Mouse (Mus musculus): Measurements from ENCODE around the gene Dlg2.
A peak's percentile ranks its signal among the peaks of the same experiment; 100 is the strongest.

The Dlg2 gene

GRCm38 (mm10) chr7:92047271-92047670 lies 1570.8 kb downstream of the Dlg2 start:
- no peak for DNase-seq (ENCODE audit: inconsistent ontology term)

GRCm38 (mm10) chr7:92048876-92049275 lies 1572.4 kb downstream of the Dlg2 start:
- DNase-seq (ENCODE audit: inconsistent ontology term) = no peak

GRCm38 (mm10) chr7:92066851-92067250 lies 1590.4 kb downstream of the Dlg2 start:
- DNase-seq (ENCODE audit: inconsistent ontology term) = peak; percentile 62

GRCm38 (mm10) chr7:92087429-92087828 lies 1611.0 kb downstream of the Dlg2 start:
- DNase-seq (ENCODE audit: inconsistent ontology term) = no peak

DNA sequence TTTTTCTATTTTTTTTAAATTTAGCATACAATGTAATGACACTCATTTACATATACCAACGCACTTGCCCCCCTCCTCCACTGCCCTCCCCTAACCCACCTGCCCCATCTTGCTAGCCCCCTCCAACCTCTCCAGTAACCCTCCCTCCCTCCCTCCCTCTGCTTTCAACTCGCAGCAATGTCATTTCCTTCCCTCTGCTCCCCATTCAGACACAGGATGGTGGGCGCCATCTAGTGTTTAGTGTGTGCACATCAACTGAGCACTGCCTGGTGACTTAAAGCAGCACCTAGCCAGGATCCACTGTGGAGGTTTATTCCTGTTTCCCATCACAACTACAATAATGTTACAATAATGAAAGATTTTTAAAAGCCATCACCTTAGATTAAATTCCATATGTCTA lies 1617.4 kb downstream of the Dlg2 start:
- DNase-seq (ENCODE audit: inconsistent ontology term) = peak; percentile 38

- DNase-seq (ENCODE audit: inconsistent ontology term) = no peak
Measured at GRCm38 (mm10) chr7:92095198-92095597, 1618.7 kb downstream of the Dlg2 start.

DNA sequence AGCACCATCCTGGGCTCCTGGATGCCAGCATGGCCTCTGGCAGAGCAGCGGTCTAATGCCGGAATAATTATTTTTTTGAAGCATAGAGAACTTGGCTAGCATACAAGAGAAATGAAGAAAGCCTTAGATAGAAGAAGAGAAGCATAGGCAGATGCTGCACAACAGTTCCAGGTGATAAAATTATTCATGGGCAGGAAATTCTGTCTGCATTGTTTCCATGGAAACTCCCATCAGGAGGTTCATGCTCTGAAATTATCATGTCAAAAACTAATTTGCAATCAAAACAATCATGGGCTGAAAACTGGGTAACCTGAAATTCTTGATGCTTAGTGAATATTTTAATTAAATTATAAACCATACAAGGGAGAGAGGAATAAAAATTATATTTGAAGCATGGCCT lies 1624.4 kb downstream of the Dlg2 start:
- no peak for DNase-seq (ENCODE audit: inconsistent ontology term)

- peak; percentile 31 for DNase-seq (ENCODE audit: inconsistent ontology term)
Measured at GRCm38 (mm10) chr7:92102892-92103543, 1626.5 kb downstream of the Dlg2 start.

DNA sequence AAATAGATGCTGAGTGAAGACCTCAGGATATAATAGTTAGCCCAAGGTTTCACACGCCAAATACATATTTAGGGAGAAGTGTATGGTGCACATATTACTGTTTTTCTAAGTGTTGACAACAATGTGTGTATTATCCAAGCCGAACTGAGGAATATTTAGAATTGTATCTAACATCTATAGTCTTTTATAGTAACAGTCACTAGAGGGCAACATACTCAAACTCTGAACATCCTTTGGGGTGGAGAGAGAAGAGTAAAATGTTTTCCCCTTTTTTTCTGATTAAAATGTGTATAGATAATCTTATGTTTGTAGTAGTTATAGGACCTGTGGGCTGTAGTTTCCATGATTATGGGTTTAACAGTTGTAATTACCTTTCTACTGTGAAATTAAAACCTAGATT lies 1629.0 kb downstream of the Dlg2 start:
- peak; percentile 30 for DNase-seq (ENCODE audit: inconsistent ontology term)

- no peak for DNase-seq (ENCODE audit: inconsistent ontology term)
Measured at GRCm38 (mm10) chr7:92105956-92106355, 1629.5 kb downstream of the Dlg2 start.

GRCm38 (mm10) chr7:92113065-92113464 lies 1636.6 kb downstream of the Dlg2 start:
- DNase-seq (ENCODE audit: inconsistent ontology term) = no peak

DNA sequence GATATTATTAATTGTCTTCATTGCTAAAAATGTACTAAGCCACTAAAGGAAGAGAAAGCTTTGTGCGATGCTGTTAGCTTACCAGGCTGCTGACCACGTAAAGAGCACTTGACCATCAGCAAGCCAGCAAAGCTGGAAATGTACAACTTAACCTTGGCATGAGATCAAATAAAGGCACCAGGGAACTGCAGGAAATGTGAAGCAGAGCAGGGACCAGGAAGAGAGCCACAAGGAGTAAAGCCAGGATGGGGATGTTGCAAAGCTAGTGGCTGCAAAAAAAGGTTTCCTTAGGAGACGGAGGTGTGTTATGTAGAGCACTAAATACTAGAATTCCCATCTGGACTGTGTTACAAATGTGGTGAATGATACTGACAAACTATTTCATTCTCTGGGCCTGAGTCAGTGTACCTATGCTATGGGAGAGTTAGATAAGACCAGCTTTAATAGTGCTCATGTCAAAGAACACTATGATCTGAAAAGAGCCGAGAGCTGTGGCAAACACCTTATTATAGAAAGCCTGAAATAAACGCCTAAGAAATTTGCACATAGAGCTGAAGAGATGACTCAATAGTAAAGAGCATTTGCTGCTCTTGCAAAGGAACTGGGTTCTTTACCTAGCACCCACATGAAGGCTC lies 1638.9 kb downstream of the Dlg2 start:
- DNase-seq (ENCODE audit: inconsistent ontology term) = no peak

GRCm38 (mm10) chr7:92123276-92123675 lies 1646.8 kb downstream of the Dlg2 start:
- DNase-seq (ENCODE audit: inconsistent ontology term) = peak; percentile 70

- peak; percentile 64 for DNase-seq (ENCODE audit: inconsistent ontology term)
Measured at GRCm38 (mm10) chr7:92125886-92126285, 1649.4 kb downstream of the Dlg2 start.

DNA sequence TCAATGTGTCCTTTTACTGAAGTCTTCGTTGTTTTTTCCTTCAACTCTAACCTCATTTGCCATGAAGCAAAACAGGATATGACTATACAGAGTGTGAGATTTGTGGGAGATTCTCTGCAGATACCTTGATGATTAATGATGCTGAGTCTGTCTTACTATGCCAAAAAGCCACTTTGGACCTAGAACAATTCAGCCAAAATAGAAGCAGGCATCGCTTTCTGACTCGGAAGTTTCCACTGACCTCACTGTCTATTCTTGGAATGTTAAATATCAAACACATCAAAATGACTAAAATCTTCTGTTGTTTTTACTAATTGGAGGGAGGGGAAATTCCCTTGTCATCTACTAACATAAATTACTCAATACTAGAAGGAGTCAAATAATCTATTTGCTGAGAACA lies 1657.8 kb downstream of the Dlg2 start:
- DNase-seq (ENCODE audit: inconsistent ontology term) = peak; percentile 53

- DNase-seq (ENCODE audit: inconsistent ontology term) = no peak
Measured at GRCm38 (mm10) chr7:92135624-92136023, 1659.2 kb downstream of the Dlg2 start.

- no peak for DNase-seq (ENCODE audit: inconsistent ontology term)
Measured at GRCm38 (mm10) chr7:92140051-92140817, 1663.8 kb downstream of the Dlg2 start.

DNA sequence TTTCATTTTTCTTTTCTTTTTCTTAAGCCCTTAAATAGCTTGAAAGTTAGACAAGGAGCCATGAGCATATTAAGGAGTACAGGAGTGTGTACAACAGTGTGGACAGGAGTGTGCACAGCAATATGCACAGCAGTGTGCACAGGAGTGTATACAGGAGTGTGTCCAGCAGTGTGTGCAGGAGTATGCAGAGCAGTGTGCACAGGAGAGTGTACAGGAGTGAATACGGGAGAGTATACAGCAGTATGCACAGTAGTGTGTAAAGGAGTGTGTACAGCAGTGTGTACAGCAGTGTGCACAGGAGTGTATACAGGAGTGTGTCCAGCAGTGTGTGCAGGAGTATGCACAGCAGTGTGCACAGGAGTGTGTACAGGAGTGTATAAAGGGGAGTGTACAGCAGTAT lies 1671.0 kb downstream of the Dlg2 start:
- DNase-seq (ENCODE audit: inconsistent ontology term) = no peak

DNA sequence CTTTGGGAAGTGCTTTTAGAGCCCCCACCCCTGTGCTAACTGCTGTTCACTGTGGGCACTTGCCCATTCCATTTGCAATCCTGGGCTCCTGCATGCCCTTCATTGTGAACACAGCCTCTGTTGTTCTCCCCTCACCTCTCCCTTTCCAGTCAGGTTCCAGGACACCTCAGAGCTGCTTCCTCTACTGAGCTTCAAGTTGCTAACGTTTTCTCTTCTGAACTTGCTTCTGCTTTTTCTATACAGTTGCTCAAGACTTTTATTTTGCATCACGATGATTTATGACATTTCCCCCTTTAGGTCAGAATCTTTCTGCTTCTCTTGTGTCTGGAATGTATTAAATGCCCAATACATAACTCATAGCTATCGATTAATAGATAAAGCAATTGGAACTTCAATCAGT lies 1674.3 kb downstream of the Dlg2 start:
- DNase-seq (ENCODE audit: inconsistent ontology term) = no peak

- DNase-seq (ENCODE audit: inconsistent ontology term) = no peak
Measured at GRCm38 (mm10) chr7:92154603-92155002, 1678.1 kb downstream of the Dlg2 start.

GRCm38 (mm10) chr7:92163150-92163549 lies 1686.7 kb downstream of the Dlg2 start:
- DNase-seq (ENCODE audit: inconsistent ontology term) = no peak

- DNase-seq (ENCODE audit: inconsistent ontology term) = no peak
Measured at GRCm38 (mm10) chr7:92164316-92164715, 1687.8 kb downstream of the Dlg2 start.

Data from Muller cell, postnatal 12 days (primary cell).